Mouse (Mus musculus) hindbrain, postnatal 0 days (tissue): ENCODE data around the gene Pmfbp1. TPM values are rescaled to one million over a fixed set of nuclear protein-coding genes. Genes with fewer than 3 reads are reported as not detected.

Source experiments
- ATAC-seq: fragments of 200-750 bp; cut with Nextera tagmentation; 2 replicates; pipeline ENCODE4 v1.8.0; 2017; ENCODE audit warnings: mild to moderate bottlenecking, moderate TSS enrichment, moderate library complexity
- DNase-seq: peaks from one replicate; pipeline ENCODE4 v3.0.0-alpha.2; 2015; ENCODE audit warnings: low spot score
- H3K27ac ChIP-seq: fragments of 300-500 bp; sonication (generic); 2 replicates; pipeline ENCODE4 v1.5.1; 2014; ENCODE audit warnings: mild to moderate bottlenecking
- H3K27me3 ChIP-seq: fragments of 300-500 bp; sonication (generic); 2 replicates; pipeline ENCODE4 v1.6.1; 2014; ENCODE audit warnings: low read length, mixed read lengths; ENCODE audit not compliant: insufficient read depth
- H3K36me3 ChIP-seq: fragments of 300-500 bp; sonication (generic); 2 replicates; pipeline ENCODE4 v1.6.1; 2014; ENCODE audit warnings: low read length, mixed read lengths; ENCODE audit not compliant: insufficient read depth
- H3K4me1 ChIP-seq: fragments of 300-500 bp; sonication (generic); 2 replicates; pipeline ENCODE4 v1.6.1; 2014; ENCODE audit warnings: antibody characterized with exemption, low read length, mixed read lengths; ENCODE audit not compliant: insufficient read depth
- H3K4me2 ChIP-seq: fragments of 300-500 bp; sonication (generic); 2 replicates; pipeline ENCODE4 v1.6.1; 2014; ENCODE audit warnings: low read depth, mild to moderate bottlenecking, low read length, moderate library complexity, mixed read lengths
- H3K4me3 ChIP-seq: fragments of 300-500 bp; sonication (generic); 2 replicates; pipeline ENCODE4 v1.5.1; 2014; ENCODE audit warnings: low read length
- H3K9ac ChIP-seq: fragments of 300-500 bp; sonication (generic); replicated peaks from 2 replicates; pipeline ENCODE4 v1.6.1; 2014; ENCODE audit warnings: mild to moderate bottlenecking, low read length, moderate library complexity, mixed read lengths
- H3K9me3 ChIP-seq: fragments of 300-500 bp; sonication (generic); 2 replicates; pipeline ENCODE4 v1.6.1; 2016; ENCODE audit warnings: low read length, mixed read lengths
- CTCF ChIP-seq: IDR thresholded peaks from 2 replicates; pipeline ENCODE4 v1.5.1; 2016; ENCODE audit warnings: antibody characterized with exemption, control low read depth, low read depth
- WGBS: fragments of 180-500 bp; shearing (Covaris S2); extraction: QIAGEN DNeasy Blood & Tissue Kit; methylation state at CpG from one replicate; pipeline ENCODE4 v1.1.7; 2014; 5-methylcytosine and 5-hydroxymethylcytosine counted together
- polyA plus RNA-seq: library from polyadenylated mRNA; unstranded; fragments of >200 nt; fragmentation: Nextera tagmentation; extraction: Ambion mirVana; gene quantifications from 2 replicates; pipeline ENCODE4 v1.2.1, GENCODE M21; 2015
- total RNA-seq: library from RNA; depleted of rRNA; stranded (reverse); fragments of >200 nt; gene quantifications from 2 replicates; pipeline ENCODE4 v1.2.3, GENCODE M21; 2014

The Pmfbp1 gene
- total and polyA plus RNA-seq, 2 experiments from 2014 or later, result 1.2 to 2.0 TPM

DNA sequence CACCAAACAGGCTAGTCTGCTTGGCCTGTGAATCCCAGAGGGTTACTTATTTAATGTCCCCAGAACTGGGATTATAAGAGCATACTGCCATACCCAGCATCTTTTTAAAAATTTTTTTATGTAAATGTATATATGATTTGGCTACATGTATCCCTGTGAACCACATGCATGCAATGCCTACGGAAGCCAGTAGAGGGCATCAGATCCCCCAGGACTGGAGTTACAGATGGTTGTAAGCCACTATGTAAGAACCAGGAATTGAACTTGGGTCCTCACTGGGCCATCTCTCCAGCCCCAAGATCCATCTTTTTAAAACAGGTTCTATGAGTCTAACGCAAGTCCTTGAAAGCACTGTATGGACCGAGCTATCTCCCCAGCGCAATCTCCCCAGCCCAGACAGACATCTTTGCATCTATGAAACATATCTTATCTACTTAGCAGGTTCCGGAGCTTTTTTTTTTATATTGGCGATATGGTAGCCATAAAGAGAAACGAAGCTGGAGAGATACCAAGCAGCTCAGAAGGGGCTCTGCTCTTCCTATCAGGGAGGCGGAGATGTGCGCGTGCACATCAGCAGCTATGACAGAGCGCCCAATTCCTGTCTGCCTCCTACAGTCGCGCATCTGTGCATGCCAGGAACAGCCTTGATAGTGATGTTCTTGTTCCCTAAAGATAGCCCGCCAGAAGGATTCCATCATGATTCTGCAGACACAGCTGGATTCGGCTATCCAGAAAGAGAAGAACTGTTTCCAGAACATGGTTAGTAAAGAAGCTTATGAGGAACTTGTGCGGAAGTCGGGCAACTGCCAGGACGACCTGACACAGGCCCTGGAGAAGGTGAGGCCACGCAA is 41.5 kb downstream of the Pmfbp1 start:
- Histone ChIP-seq H3K4me3 (no peak overlapping the region), H3K9ac (no peak overlapping the region), H3K36me3 (no peaks in the 10 kb centered on the region), H3K4me2 (no peak overlapping the region), H3K9me3 (no peaks in the 10 kb centered on the region), H3K4me1 (no peaks in the 10 kb centered on the region), H3K27ac (no peak overlapping the region), H3K27me3 (no peaks in the 10 kb centered on the region)
- DNase-seq, result peak; percentile 51
- ATAC-seq, result no peak
- 88% methylated on average over 19 of the region's 19 CpGs for WGBS
- peak; percentile 66 for TF ChIP-seq CTCF

DNA sequence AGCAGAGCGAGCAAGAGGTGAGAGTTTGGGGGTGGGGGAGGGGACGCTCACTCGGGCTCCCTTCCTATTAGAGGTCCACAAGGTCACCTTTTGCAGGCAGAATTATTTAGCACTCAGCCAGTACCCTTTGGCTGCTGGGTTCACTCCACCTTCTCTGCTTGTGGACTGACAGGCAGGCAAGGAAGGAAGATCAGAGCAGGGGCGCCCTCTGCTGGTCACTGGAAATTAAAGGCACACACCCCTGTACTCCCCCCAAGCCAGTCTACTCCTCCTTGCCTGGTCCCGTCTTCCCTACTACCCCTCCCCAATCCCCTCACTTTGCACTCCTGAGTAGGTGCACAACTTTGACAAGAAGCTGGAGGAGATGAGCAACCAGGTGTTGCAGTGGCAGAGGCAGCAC is 42.9 kb downstream of the Pmfbp1 start:
- Histone ChIP-seq H3K4me1 (no peaks in the 10 kb centered on the region), H3K27ac (no peak overlapping the region), H3K4me3 (no peak overlapping the region), H3K36me3 (no peaks in the 10 kb centered on the region), H3K4me2 (peak overlapping the region; percentile 27), H3K9me3 (no peaks in the 10 kb centered on the region), H3K27me3 (no peaks in the 10 kb centered on the region), H3K9ac (no peak overlapping the region)
- WGBS, result 7% methylated on average over 5 of the region's 5 CpGs
- peak; percentile 91 for TF ChIP-seq CTCF
- ATAC-seq (peak; percentile 91), DNase-seq (peak; percentile 88)

DNA sequence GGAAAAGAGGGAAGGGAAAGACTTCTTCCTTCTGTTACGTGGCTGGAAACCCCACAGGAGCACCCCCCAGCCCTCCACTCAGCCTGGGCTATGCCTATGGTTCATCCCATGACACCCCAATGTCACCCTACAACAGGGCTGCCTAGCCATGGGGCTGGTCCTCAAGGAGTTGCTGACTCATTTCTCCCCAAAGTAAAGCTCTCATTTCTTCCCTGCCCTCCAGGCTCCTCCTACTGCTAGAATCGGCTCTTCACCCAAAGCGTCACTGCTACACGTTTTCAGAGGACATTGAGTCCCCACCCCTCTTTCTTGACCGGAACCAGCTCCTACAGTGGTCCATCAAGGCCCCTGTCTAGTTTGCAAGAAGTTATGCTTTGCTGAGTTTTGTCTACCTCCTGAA is 48.3 kb downstream of the Pmfbp1 start:
- H3K9me3 ChIP-seq, result no peaks in the 10 kb centered on the region
- WGBS, result 62% methylated on average over 5 of the region's 5 CpGs

DNA sequence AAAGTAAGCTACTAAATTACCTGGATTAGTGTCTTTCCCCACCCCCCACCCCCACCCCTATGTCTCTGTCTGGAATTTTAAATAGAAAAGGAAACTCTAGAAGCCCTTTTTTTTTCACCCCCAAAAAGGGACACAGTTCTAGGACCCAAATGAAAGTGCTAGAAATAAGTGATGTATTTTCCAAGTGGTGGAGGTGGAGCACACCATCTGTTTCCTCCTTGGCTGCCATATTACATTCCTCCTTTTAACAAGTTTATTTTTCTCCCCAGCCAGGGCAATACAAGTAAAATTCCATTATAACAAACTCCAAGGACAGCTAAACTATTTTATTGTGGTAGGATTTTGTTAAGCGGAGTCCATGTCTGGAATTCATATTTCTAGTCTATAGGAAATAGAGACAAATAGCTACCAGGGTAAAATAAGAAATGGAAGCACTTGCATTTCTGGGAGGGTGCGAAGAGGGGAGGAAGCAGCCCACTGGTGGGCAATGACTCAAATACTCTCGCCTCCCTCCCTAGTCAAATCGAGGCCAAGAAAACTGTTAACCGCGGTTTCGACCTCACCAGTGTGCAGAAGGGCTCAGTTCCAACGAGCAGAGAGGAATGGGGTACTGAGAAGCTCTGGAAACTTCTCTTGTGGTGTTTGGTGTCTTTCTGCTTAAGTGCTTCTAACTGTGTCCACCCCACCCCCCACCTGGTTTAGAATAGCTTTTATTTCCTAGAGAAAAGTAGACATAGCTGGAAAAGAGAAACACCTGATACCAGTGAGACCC is 49.1 kb downstream of the Pmfbp1 start:
- no peak overlapping the region for H3K27ac ChIP-seq
- no peak overlapping the region for H3K4me3 ChIP-seq
- 81% methylated on average over 8 of the region's 8 CpGs for WGBS
- no peak overlapping the region for H3K9ac ChIP-seq
- no peak for TF ChIP-seq CTCF
- peaks cover 12% of the 10 kb centered on the region for H3K36me3 ChIP-seq
- no peak for DNase-seq
- no peak overlapping the region for H3K4me2 ChIP-seq
- no peaks in the 10 kb centered on the region for H3K9me3 ChIP-seq
- ATAC-seq, result no peak
- no peaks in the 10 kb centered on the region for H3K4me1 ChIP-seq
- H3K27me3 ChIP-seq, result no peaks in the 10 kb centered on the region

More for the DNA sequence above, 48.3 kb downstream of the Pmfbp1 start:
- no peak for TF ChIP-seq CTCF
- Histone ChIP-seq H3K4me1 (no peaks in the 10 kb centered on the region), H3K36me3 (peaks cover 4% of the 10 kb centered on the region; the same call in 1 of the 2 replicates), H3K27me3 (no peaks in the 10 kb centered on the region), H3K4me3 (no peak overlapping the region), H3K4me2 (no peak overlapping the region), H3K27ac (no peak overlapping the region), H3K9ac (no peak overlapping the region)
- no peak for ATAC-seq
- no peak for DNase-seq

DNA sequence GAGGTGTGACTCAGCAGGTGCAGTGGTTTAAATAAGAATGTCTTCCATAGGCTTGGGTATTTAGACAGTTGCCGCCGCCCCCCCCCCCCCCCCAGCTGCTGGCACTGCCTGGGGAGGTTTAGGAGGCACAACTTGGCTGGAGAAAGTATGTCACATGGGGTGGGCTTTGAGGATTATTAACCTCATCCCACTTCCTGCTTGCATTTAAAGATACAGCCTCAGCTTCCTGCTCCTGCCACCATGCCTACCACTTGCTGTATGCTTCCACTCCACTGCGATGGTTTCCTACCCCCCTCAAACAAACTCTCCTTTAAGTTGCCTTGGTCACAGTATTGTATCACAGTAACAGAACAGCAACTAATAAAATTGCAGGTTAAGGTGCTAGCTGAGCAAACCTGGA is 50.2 kb downstream of the Pmfbp1 start:
- H3K27me3 ChIP-seq, result no peaks in the 10 kb centered on the region
- DNase-seq (no peak), ATAC-seq (no peak)
- peaks cover 18% of the 10 kb centered on the region for H3K36me3 ChIP-seq
- H3K4me1 ChIP-seq, result no peaks in the 10 kb centered on the region
- H3K27ac ChIP-seq, result no peak overlapping the region
- WGBS, result 50% methylated on average over 3 of the region's 3 CpGs
- no peaks in the 10 kb centered on the region for H3K9me3 ChIP-seq
- no peak overlapping the region for H3K9ac ChIP-seq
- no peak overlapping the region for H3K4me2 ChIP-seq
- no peak for TF ChIP-seq CTCF
- H3K4me3 ChIP-seq, result no peak overlapping the region

DNA sequence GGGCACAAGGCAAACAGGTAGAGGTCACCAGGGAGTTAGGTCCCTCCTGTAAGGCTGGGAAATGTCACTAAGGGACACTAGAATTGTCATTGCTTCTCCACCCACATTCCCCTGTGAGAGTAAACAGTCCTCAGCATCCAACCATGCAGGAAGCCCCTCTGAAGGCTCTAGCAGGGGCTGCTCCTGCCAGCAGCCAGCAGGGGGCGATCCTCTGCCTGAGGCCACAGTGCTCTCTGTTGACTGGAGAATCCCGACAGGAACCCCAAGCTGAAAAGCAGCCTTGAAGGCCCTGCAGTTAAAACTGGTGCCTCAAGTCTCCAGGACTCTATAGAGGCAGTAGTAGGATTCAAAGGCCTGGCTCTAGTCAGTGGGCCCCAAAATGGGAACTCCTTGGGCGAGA is 57.8 kb downstream of the Pmfbp1 start:
- no peak overlapping the region for H3K4me2 ChIP-seq
- DNase-seq, result peak; percentile 44
- no peaks in the 10 kb centered on the region for H3K27me3 ChIP-seq
- no peak overlapping the region for H3K27ac ChIP-seq
- no peak overlapping the region for H3K4me3 ChIP-seq
- no peak for ATAC-seq
- no peaks in the 10 kb centered on the region for H3K9me3 ChIP-seq
- WGBS, result 39% methylated on average over 3 of the region's 3 CpGs
- H3K36me3 ChIP-seq, result peaks cover 91% of the 10 kb centered on the region
- peak; percentile 71 for TF ChIP-seq CTCF
- H3K9ac ChIP-seq, result no peak overlapping the region
- H3K4me1 ChIP-seq, result no peaks in the 10 kb centered on the region

DNA sequence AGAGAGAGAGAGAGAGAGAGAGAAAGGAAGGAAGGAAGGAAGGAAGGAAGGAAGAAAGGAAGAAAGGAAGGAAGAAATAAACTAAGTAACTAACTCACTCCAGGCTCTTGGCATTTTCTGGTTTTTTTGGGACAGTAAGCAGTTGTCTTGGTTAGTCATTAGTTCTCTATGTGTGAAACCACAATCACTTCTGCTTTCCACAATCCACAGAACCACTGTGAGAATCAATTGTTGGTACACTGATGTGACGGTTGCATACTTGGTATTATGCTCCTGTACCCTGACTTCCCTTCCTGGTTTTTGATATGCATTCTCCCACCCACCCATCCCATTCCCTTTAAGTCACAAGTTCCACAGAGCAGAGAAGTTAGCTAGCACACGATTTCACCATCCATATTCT is 70.1 kb downstream of the Pmfbp1 start:
- DNase-seq, result no peak
- H3K27me3 ChIP-seq, result no peaks in the 10 kb centered on the region
- no peak for ATAC-seq
- 80% methylated on average over 2 of the region's 2 CpGs for WGBS
- no peaks in the 10 kb centered on the region for H3K9me3 ChIP-seq
- H3K36me3 ChIP-seq, result peaks cover 37% of the 10 kb centered on the region
- no peak overlapping the region for H3K27ac ChIP-seq
- no peaks in the 10 kb centered on the region for H3K4me1 ChIP-seq
- H3K4me2 ChIP-seq, result no peak overlapping the region
- TF ChIP-seq CTCF, result no peak
- no peak overlapping the region for H3K9ac ChIP-seq
- H3K4me3 ChIP-seq, result no peak overlapping the region
